Mouse (Mus musculus): ENCODE measurements around the gene Mycn. TPM values are rescaled to one million over a fixed set of nuclear protein-coding genes. Genes with fewer than 3 reads are reported as not detected.

Mycn gene
- 10 to 100 TPM; 32.0 to 37.9 TPM for total RNA-seq (2021)

GRCm38 (mm10) chr12:12941661-12942363 lies at the start of gene Mycn:
Gene Mycn, minus strand, starts transcription at chr12:12941914.
- peak; percentile 83 to 90 for DNase-seq (ENCODE audit: extremely low spot score in 1 of 2, low spot score in 2 of 2)

DNA sequence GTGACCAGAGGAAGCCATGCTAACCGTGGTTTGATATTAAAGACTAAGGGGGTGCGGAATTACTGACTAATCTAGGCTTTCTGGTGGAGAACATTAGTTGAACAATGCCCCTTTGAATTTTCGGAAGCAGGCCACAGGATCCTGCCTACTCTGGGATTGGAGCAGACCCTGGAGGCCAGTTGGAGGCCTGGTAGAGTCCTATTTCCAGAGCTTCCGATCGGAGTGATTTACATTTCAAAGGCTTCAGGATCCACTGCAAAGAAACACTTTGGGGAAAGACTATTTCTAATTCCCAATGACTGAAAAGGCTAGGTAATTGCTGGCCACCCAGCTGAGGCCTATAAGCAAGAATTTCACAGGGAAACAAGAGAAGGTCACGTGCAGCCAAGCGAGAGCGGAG lies 45.7 kb upstream of the Mycn start:
- no peak for DNase-seq (ENCODE audit: extremely low spot score in 1 of 2, low spot score in 2 of 2)
- intact Hi-C loops (cut with DNase I): no loop called here

More at GRCm38 (mm10) chr12:12941661-12942363, at the start of gene Mycn:
- intact Hi-C loops (cut with DNase I): loop anchor here (2.0 to 10.0 kb wide), 6 partner anchors 160 to 767 kb away; no protein-coding TSS in a partner anchor

DNA sequence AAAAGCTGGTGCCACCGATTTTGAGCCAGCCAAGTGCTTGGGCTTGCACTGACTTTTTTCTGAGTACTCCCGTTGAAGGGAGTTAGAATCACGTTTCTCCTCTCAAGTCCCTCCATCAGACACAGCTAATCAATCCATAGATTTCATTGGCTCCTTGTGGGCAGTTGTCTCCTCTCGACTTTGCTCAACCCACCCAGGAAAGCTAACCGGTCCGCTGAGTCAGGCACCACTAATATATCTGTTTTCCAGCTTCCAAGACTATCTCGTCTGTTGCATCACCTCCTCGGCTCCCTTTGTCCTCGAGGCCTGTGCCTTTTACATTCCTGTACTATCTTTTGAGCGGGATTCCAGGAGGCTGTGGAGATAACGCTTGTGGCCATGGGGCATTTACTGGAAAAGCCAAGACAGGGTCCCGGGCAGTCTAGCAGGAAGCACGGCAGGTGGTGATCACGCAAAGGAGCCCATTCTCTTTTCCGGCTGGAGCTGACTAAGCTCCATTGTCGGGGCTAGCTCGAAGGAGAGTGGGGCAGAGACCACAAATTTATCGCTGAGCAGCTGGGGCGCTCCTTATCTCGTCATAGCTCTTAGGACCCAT lies 45.0 kb upstream of the Mycn start:
- intact Hi-C loops (cut with DNase I): no loop called here
- no peak for DNase-seq (ENCODE audit: extremely low spot score in 1 of 2, low spot score in 2 of 2)

- DNase-seq (ENCODE audit: extremely low spot score in 1 of 2, low spot score in 2 of 2): no peak
- intact Hi-C loops (cut with DNase I): no loop called here
Observed at GRCm38 (mm10) chr12:12983032-12983431, 41.3 kb upstream of the Mycn start.

GRCm38 (mm10) chr12:12975397-12975796 lies 33.7 kb upstream of the Mycn start:
- DNase-seq (ENCODE audit: extremely low spot score in 1 of 2, low spot score in 2 of 2): no peak
- intact Hi-C loops (cut with DNase I): no loop called here

DNA sequence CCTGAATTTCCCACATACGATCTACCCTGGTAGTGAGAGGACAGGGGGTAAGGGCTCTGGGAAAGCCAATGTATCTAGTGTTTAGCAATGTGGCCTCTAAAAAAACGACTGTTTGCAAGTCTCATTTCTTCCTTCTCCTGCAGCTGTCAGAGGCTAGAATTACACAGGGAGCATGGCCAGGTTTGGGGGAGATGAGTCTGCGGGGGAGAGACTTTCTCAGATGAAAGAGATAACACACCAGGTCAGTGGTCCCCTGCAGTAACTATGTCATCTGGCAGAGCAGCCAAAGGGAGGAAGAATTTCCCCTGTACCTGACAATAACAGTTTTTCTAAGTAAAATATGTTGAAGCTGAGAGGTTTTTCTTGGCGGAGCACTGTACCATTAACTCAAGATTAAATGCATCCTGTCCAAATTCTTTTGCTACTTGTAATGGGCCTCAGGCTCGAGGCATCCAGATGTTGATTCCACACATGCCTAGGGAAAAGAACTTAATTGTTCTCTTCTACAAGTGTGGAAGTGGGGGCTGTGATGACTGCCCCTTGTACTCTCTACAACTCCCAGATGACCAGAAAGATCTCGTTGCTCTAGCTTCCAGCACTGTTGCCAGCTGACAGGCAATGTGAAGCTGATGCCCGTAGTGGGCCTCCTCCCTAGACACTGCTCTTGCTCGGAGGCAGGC lies 31.2 kb upstream of the Mycn start:
- intact Hi-C loops (cut with DNase I): no loop called here
- DNase-seq (ENCODE audit: extremely low spot score in 1 of 2, low spot score in 2 of 2): no peak

DNA sequence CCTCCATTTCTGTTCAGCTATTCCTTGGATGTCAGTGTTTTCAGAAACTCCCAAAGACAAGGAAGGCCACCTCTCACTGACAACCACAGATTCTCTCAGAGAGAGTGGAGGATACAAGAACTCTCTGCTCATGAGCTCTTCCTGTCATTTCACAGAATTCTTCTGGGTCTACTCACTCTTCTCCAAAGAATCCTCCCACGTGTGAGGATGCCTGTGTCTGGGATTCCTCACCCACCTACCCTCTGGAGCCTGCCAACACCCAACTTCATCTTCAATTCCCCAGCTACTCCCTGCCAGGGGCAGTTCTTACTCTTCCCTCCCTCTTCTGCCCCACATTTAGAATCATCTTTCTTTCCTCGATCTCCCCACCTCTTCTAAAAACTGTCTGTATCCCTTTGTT lies 26.2 kb upstream of the Mycn start:
- no peak for DNase-seq (ENCODE audit: extremely low spot score in 1 of 2, low spot score in 2 of 2)
- intact Hi-C loops (cut with DNase I): no loop called here

DNA sequence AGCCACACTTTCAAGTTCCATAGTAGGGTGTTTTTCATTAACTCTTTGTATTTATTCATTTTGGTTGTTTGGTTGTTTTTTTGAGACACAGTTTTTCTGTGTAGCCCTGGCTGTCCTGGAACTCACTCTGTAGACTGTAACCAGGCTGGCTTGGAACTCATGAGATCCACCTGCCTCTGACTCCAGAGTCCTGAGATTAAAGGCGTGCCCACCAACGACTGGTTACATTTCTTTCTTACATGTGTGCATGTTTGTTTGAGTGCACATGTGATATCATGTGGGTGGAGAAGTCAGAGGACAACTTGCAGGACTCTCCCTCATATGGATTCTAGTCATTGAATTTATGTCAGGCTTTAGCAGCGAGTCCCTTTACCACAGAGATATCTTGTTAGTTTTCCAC lies 23.1 kb upstream of the Mycn start:
- DNase-seq (ENCODE audit: extremely low spot score in 1 of 2, low spot score in 2 of 2): no peak
- intact Hi-C loops (cut with DNase I): no loop called here

- intact Hi-C loops (cut with DNase I): loop anchor here (10.0 kb wide), 2 partner anchors 197 to 773 kb away; no protein-coding TSS in a partner anchor
- no peak for DNase-seq (ENCODE audit: extremely low spot score in 1 of 2, low spot score in 2 of 2)
Observed at GRCm38 (mm10) chr12:12947606-12948005, 5.9 kb upstream of the Mycn start.

DNA sequence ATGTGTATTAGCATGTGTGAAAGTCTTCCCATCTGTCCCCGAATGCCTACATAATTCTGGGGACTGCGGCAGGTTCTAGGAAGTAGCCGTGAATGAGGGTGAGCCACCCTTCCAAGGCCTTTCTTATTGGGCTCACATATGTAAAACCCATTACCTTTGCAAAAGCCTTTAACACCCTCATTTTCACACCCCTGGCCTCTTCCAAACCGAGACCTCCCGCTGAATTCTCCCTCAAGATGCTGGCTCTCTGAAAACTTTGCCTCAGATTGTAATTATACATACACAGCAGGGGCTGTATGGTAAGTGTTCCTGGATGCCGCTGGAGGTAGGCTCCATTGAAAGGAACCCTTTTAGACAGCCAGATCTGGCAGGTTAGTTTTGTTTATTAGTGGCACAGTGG lies 1.6 kb upstream of the Mycn start:
- intact Hi-C loops (cut with DNase I): loop anchor here (5.0 to 10.0 kb wide), 4 partner anchors 161 to 768 kb away; no protein-coding TSS in a partner anchor
- DNase-seq (ENCODE audit: extremely low spot score in 1 of 2, low spot score in 2 of 2): no peak

DNA sequence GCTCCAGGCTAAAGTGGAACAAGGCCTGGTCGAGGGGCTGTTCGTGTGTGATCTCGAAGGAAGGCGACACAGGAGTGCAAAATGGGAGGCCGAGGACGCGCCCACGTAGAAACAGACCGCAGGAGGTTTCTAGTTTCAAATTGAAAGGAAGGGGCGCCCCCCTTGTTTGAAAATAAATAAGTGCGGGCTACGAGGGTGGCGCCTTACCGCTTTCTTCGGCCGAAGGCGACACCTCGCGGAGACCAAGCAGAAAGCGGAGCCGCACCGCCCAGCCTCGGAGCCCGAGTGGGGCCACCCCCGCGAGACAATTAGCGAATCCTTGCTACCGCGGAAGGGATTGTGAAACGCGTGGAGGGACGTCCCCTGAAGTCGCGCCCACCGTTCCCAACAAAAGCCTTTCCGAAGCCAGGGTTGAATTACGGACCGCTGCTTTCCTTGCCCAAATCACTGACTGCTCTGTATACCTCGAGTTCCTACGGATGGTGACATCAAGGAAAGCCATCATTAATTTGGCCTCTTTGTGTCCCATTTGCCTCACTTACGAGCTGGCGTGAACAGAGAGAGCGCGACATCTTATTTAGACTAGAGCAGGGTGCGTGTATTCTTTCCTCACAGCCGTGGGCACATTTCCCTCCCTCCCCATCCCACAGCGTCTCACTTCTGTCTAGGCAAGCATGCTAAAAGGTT lies 793 bp upstream of the Mycn start:
- intact Hi-C loops (cut with DNase I): loop anchor here (5.0 to 10.0 kb wide), 4 partner anchors 160 to 768 kb away; no protein-coding TSS in a partner anchor
- peak; percentile 84 to 91 for DNase-seq (ENCODE audit: extremely low spot score in 1 of 2, low spot score in 2 of 2)

DNA sequence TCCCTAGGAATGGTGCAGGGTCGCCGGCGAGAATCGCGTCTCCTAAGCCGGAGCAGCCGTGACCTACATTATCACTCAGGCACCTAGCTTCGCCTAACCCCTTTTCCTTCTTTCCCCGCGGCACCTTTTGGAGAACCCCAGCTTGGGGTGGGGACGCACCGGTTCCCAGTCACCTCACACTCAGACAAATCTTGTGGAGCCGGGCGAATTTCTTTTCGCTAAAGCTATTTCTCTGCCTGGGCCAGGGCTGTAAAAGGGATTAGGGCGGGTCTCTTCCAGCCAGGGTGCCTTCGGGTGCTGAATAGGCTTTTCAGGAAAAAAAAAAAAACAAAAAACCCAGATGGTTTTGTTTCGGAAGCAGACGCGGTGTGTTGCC lies 597 bp downstream of the Mycn start:
- DNase-seq (ENCODE audit: extremely low spot score in 1 of 2, low spot score in 2 of 2): peak in 1 of 2 experiments; percentile 33

DNA sequence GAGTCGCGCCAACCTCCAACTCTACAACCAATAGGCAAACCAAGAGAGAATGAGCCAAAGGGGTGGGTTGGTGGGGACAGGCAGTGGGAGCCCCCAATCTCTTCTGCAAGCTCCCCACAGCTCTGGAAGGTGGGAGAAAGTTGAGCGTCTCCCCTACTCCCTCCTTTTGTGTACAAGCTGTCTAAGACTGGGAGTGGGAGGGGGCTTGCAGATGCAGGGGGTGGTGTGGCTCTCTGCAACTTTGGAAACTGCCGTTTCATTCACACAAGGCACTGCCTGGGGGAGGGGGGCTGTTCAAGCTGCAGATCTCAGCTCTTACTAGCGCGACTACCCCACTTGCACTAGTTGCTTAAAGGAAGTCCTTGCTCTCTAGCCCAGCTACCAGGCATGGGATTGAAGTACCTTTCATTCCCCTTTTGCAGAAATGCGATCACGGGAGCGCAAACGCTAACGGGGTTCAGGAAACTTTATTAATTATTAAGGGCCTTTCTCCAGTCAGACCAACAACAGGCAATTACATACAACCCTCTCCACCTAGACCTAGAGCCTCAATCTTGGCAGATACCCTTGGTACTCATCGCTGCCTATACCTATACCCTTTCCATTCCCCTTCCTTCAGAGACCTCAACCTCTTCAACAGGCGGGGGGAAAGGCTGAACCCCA lies 1.1 kb downstream of the Mycn start:
- peak; percentile 51 to 66 for DNase-seq (ENCODE audit: extremely low spot score in 1 of 2, low spot score in 2 of 2)
- intact Hi-C loops (cut with DNase I): loop anchor here (2.0 to 10.0 kb wide), 6 partner anchors 158 to 766 kb away; no protein-coding TSS in a partner anchor

More for the DNA sequence above, 597 bp downstream of the Mycn start:
- intact Hi-C loops (cut with DNase I): loop anchor here (2.0 to 10.0 kb wide), 6 partner anchors 159 to 766 kb away; no protein-coding TSS in a partner anchor

DNA sequence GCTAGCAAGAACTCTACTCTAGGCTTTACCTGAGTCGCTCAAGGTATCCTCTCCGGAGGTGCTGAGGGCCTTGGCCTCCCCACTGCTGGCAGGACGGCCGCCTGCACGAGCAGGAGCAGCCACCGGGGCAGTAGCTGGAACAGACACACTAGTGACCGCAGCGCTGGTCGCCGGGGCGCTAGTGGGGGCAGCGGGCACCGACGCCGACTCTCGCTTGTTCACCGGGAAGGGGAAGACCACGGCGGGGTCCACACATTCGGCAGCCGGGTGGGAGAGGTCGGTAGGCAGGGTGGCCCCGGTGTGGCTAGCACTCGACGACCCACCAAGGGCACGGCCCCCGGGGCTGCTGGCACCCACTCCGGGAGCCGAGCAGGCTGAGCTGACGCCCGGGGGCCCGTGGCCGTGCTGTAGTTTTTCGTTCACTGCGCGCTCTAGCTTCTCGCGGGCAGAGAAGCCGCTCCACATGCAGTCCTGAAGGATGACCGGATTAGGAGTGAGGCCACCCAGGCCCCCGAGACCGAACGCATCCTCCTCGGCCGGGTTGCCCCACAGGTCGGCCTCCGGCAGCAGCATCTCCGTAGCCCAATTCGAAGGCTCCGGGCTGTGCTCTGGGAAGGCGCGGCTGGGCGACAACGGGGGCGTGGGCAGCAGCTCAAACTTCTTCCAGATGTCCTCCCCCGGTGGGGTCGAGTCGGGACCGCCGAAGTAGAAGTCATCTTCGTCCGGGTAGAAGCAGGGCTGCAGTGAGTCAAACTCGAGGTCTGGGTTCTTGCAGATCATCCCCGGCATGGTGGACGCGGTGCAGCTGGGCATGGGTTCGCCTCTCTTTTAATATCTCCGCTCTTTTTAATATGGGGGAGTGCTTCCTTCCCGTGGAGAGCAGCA lies 1.9 kb downstream of the Mycn start:
- peak in 1 of 2 experiments; percentile 55 for DNase-seq (ENCODE audit: extremely low spot score in 1 of 2, low spot score in 2 of 2)
- intact Hi-C loops (cut with DNase I): loop anchor here (2.0 to 10.0 kb wide), 8 partner anchors 158 to 765 kb away; no protein-coding TSS in a partner anchor

- intact Hi-C loops (cut with DNase I): loop anchor here (2.0 to 5.0 kb wide), 2 partner anchors 222 to 274 kb away; no protein-coding TSS in a partner anchor
- DNase-seq (ENCODE audit: extremely low spot score in 1 of 2, low spot score in 2 of 2): peak; percentile 71 to 83
Observed at GRCm38 (mm10) chr12:12938850-12939249, 2.9 kb downstream of the Mycn start.

- intact Hi-C loops (cut with DNase I): loop anchor here (2.0 to 5.0 kb wide), 2 partner anchors 221 to 274 kb away; no protein-coding TSS in a partner anchor
- peak; percentile 40 to 76 for DNase-seq (ENCODE audit: extremely low spot score in 1 of 2, low spot score in 2 of 2)
Observed at GRCm38 (mm10) chr12:12938361-12938760, 3.4 kb downstream of the Mycn start.

DNA sequence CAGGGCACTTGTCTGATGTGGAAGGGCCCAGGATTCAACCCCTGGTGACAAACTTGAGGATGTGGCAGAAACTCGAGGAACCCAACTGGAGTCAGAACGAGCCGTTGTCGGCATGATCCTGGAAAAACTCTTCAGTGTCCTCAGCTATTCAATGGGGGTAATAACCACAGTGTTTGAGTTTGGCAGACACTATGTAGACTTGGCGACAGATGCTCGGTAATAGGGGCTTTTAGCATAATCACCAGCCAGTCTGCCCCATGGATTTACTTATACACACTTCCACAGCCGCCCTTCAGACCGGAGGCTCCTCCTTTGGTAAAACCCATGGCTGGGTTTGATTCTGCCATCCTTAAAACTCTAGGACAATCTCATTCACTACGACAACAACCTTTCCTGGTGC lies 4.0 kb downstream of the Mycn start:
- DNase-seq (ENCODE audit: extremely low spot score in 1 of 2, low spot score in 2 of 2): no peak
- intact Hi-C loops (cut with DNase I): loop anchor here (2.0 to 5.0 kb wide), 2 partner anchors 220 to 275 kb away; no protein-coding TSS in a partner anchor

All from left cerebral cortex, postnatal 10 days (tissue).